7 mouse cellular contexts compared by ENCODE assay signal in genomic region chr10:128626311-128627310, GRCm38 (mm10). TPM values are rescaled to one million over a fixed set of nuclear protein-coding genes. Genes with fewer than 3 reads are reported as not detected.
A peak's percentile ranks its signal among the peaks of the same experiment; 100 is the strongest.
DNase-seq lines count a peak whose midpoint lies in the region; ATAC-seq and TF ChIP-seq lines count a peak whose summit lies in the region.

Rps26 (minus strand) TSS chr10:128626747.

- peak; percentile 93 for TF ChIP-seq POLR2A in small intestine, adult 2 months (IDR thresholded peaks at IDR 0.05; ENCODE audit: low read depth, low read length)

- H3K36me3 ChIP-seq in embryonic facial prominence, embryonic 10.5 days (replicated peaks): peaks cover 35% of the 10 kb centered on the region
- peaks cover 20% of the 10 kb centered on the region for H3K36me3 ChIP-seq in intestine, postnatal 0 days (ENCODE audit: control insufficient read depth, insufficient read depth)
- H3K36me3 ChIP-seq in midbrain, embryonic 12.5 days: peaks cover 30% of the 10 kb centered on the region
- H3K36me3 ChIP-seq in small intestine, adult 2 months (ENCODE audit: control insufficient read depth, insufficient read depth, low read length): peaks cover 14% of the 10 kb centered on the region

- H3K27me3 ChIP-seq in embryonic facial prominence, embryonic 10.5 days (replicated peaks; ENCODE audit: low read depth, poor library complexity, severe bottlenecking): no peaks in the 10 kb centered on the region
- H3K27me3 ChIP-seq in intestine, postnatal 0 days (replicated peaks; ENCODE audit: control insufficient read depth, insufficient read depth, low read length): no peaks in the 10 kb centered on the region
- H3K27me3 ChIP-seq in midbrain, embryonic 12.5 days: no peaks in the 10 kb centered on the region
- no peaks in the 10 kb centered on the region for H3K27me3 ChIP-seq in small intestine, adult 2 months (ENCODE audit: control insufficient read depth, insufficient read depth, low read length)

- intact Hi-C loops in left cerebral cortex, postnatal 4 days (cut with DNase I): no loop called here

- DNase-seq in adrenal gland, postnatal 10 days: peak; percentile 91
- DNase-seq in embryonic facial prominence, embryonic 10.5 days (ENCODE audit: low spot score): peak; percentile 84
- peak; percentile 100 for DNase-seq in gonadal fat pad, adult 2 months (ENCODE audit: low read depth)
- DNase-seq in left cerebral cortex, postnatal 4 days: peak; percentile 87

- peak; percentile 70 for TF ChIP-seq CTCF in intestine, postnatal 0 days (IDR thresholded peaks at IDR 0.05; ENCODE audit: low read depth)
- TF ChIP-seq CTCF in small intestine, adult 2 months (IDR thresholded peaks at IDR 0.05; ENCODE audit: extremely low read depth, insufficient read length, insufficient replicate concordance, low read depth, low read length): no peak

- peak; percentile 99 for ATAC-seq in intestine, postnatal 0 days
- ATAC-seq in midbrain, embryonic 12.5 days (ENCODE audit: low FRiP score, low read depth): peak; percentile 97

- H3K27ac ChIP-seq in embryonic facial prominence, embryonic 10.5 days (replicated peaks): peak within 1 kb of the TSS; percentile 96
- H3K27ac ChIP-seq in intestine, postnatal 0 days (ENCODE audit: low read depth, low read length): peak within 1 kb of the TSS; percentile 46; the same call in 1 of the 2 replicates
- H3K27ac ChIP-seq in midbrain, embryonic 12.5 days (replicated peaks): peak within 1 kb of the TSS; percentile 60
- H3K27ac ChIP-seq in small intestine, adult 2 months (ENCODE audit: insufficient read depth, low read depth, low read length): peak within 1 kb of the TSS; percentile 43

- WGBS in embryonic facial prominence, embryonic 10.5 days: under 1% methylated on average over 40 of the region's 40 CpGs
- 2% methylated on average over 40 of the region's 40 CpGs for WGBS in intestine, postnatal 0 days
- WGBS in midbrain, embryonic 12.5 days: under 1% methylated on average over 40 of the region's 40 CpGs
- 2% methylated on average over 40 of the region's 40 CpGs for whole genome bisulfite sequencing in small intestine, adult 2 months

- H3K9ac ChIP-seq in intestine, postnatal 0 days (ENCODE audit: low read depth, low read length): peak within 1 kb of the TSS; percentile 89
- peak within 1 kb of the TSS; percentile 87 for H3K9ac ChIP-seq in midbrain, embryonic 12.5 days (replicated peaks)

- H3K4me3 ChIP-seq in embryonic facial prominence, embryonic 10.5 days: peak within 1 kb of the TSS; percentile 90
- peak within 1 kb of the TSS; percentile 86 for H3K4me3 ChIP-seq in intestine, postnatal 0 days (ENCODE audit: low read depth, low read length)
- peak within 1 kb of the TSS; percentile 87 for H3K4me3 ChIP-seq in midbrain, embryonic 12.5 days
- H3K4me3 ChIP-seq in small intestine, adult 2 months (ENCODE audit: low read depth, low read length): peak within 1 kb of the TSS; percentile 96

- H3K4me2 ChIP-seq in intestine, postnatal 0 days (replicated peaks; ENCODE audit: low read depth): peak within 1 kb of the TSS; percentile 79
- peak within 1 kb of the TSS; percentile 73 for H3K4me2 ChIP-seq in midbrain, embryonic 12.5 days (replicated peaks)

- H3K9me3 ChIP-seq in embryonic facial prominence, embryonic 10.5 days: no peaks in the 10 kb centered on the region
- no peaks in the 10 kb centered on the region for H3K9me3 ChIP-seq in intestine, postnatal 0 days (ENCODE audit: control insufficient read depth)
- H3K9me3 ChIP-seq in midbrain, embryonic 12.5 days: no peaks in the 10 kb centered on the region

- H3K4me1 ChIP-seq in embryonic facial prominence, embryonic 10.5 days: peaks cover 6% of the 10 kb centered on the region
- H3K4me1 ChIP-seq in intestine, postnatal 0 days (replicated peaks; ENCODE audit: control insufficient read depth, insufficient read depth, low read length): no peaks in the 10 kb centered on the region
- H3K4me1 ChIP-seq in midbrain, embryonic 12.5 days: peaks cover 7% of the 10 kb centered on the region
- H3K4me1 ChIP-seq in small intestine, adult 2 months (ENCODE audit: control insufficient read depth, insufficient read depth, insufficient read length, low read length): peaks cover 9% of the 10 kb centered on the region; the same call in 1 of the 2 replicates

RNA-seq across cellular contexts. Expression of gene Rps26, which starts in this region (rescaled TPM):
- total RNA-seq in adrenal gland, postnatal 10 days (2021): 100 to 1,000 TPM; 696 to 753 TPM
- 566 and 582 TPM in 2 replicates for polyA plus RNA-seq in embryonic facial prominence, embryonic 10.5 days (2016; fragmentation: Nextera tagmentation; extraction: Ambion mirVana)
- 1,272 and 1,645 TPM in 2 replicates for polyA plus RNA-seq in gonadal fat pad, adult 2 months (2012; rRNA removed)
- polyA plus RNA-seq in intestine, postnatal 0 days (2015; fragmentation: Nextera tagmentation; extraction: Ambion mirVana): 519 and 548 TPM in 2 replicates
- 100 to 1,000 TPM; 595 to 651 TPM for total RNA-seq in left cerebral cortex, postnatal 4 days (2021)
- polyA plus RNA-seq in midbrain, embryonic 12.5 days (2016; fragmentation: Nextera tagmentation; extraction: Ambion mirVana): 444 and 507 TPM in 2 replicates
- 439 and 930 TPM in 2 replicates for polyA plus RNA-seq in small intestine, adult 2 months (2012; rRNA removed)

Comparison
In these comparisons a context has a peak if more than half of its experiments do, and no peak if none do; other contexts are left out.
1. Peak in every context shown above with its lines: DNase-seq, ATAC-seq, H3K4me3 ChIP-seq and H3K27ac ChIP-seq.
2. H3K27ac ChIP-seq: peak in every context shown above with its lines; median percentile 96 in embryonic facial prominence, embryonic 10.5 days; 60 in midbrain, embryonic 12.5 days; 46 in intestine, postnatal 0 days; 43 in small intestine, adult 2 months.